Mouse (Mus musculus): ENCODE measurements around the gene Laptm4a. TPM values are rescaled to one million over a fixed set of nuclear protein-coding genes. Genes with fewer than 3 reads are reported as not detected.

The Laptm4a gene
- polyA plus RNA-seq (2015; fragmentation: Illumina TruSeq; extraction: RNeasy Lipid Tissue Mini Kit (QIAGEN cat#74804); ENCODE audit: insufficient read depth, low replicate concordance) = 302 TPM

GRCm38 (mm10) chr12:8921394-8922368 is at the start of gene Laptm4a:
TSS of gene Laptm4a (plus strand) at chr12:8921664.

GRCm38 (mm10) chr12:8947714-8948464 is 26.4 kb downstream of the Laptm4a start, which contains the start of gene Matn3:
TSS of gene Matn3 (plus strand) at chr12:8947929.

GRCm38 (mm10) chr12:8973820-8974465 is 52.5 kb downstream of the Laptm4a start, which contains the start of gene Wdr35:
TSS of gene Wdr35 (plus strand) at chr12:8973892.

Other genes starting within 250 kb of the Laptm4a start
- 188 TPM for gene Pum2, start 247.5 kb upstream of the Laptm4a start, polyA plus RNA-seq (2015; fragmentation: Illumina TruSeq; extraction: RNeasy Lipid Tissue Mini Kit (QIAGEN cat#74804); ENCODE audit: insufficient read depth, low replicate concordance)
- 4.2 TPM for gene Sdc1, start 150.3 kb upstream of the Laptm4a start, polyA plus RNA-seq (2015; fragmentation: Illumina TruSeq; extraction: RNeasy Lipid Tissue Mini Kit (QIAGEN cat#74804); ENCODE audit: insufficient read depth, low replicate concordance)
- not detected for gene Matn3, start 26.3 kb downstream of the Laptm4a start, polyA plus RNA-seq (2015; fragmentation: Illumina TruSeq; extraction: RNeasy Lipid Tissue Mini Kit (QIAGEN cat#74804); ENCODE audit: insufficient read depth, low replicate concordance)
- 4.5 TPM for gene Wdr35, start 52.2 kb downstream of the Laptm4a start, polyA plus RNA-seq (2015; fragmentation: Illumina TruSeq; extraction: RNeasy Lipid Tissue Mini Kit (QIAGEN cat#74804); ENCODE audit: insufficient read depth, low replicate concordance)
- gene Ttc32, start 108.3 kb downstream of the Laptm4a start, polyA plus RNA-seq (2015; fragmentation: Illumina TruSeq; extraction: RNeasy Lipid Tissue Mini Kit (QIAGEN cat#74804); ENCODE audit: insufficient read depth, low replicate concordance) = 25.1 TPM

All from spleen, adult 10 weeks (tissue).